Mouse (Mus musculus): ENCODE results near the gene Slc44a1.

The Slc44a1 gene

GRCm38 (mm10) chr4:53537101-53537500 lies 96.9 kb downstream of the Slc44a1 start:
- DNase-seq (ENCODE audit: low read depth, low spot score): no peak

- DNase-seq (ENCODE audit: low read depth, low spot score): no peak
Measured at GRCm38 (mm10) chr4:53537539-53537938, 97.3 kb downstream of the Slc44a1 start.

GRCm38 (mm10) chr4:53538600-53538999 lies 98.4 kb downstream of the Slc44a1 start:
- no peak for DNase-seq (ENCODE audit: low read depth, low spot score)

- DNase-seq (ENCODE audit: low read depth, low spot score): no peak
Measured at GRCm38 (mm10) chr4:53539929-53540328, 99.7 kb downstream of the Slc44a1 start.

GRCm38 (mm10) chr4:53543421-53543820 lies 103.2 kb downstream of the Slc44a1 start:
- no peak for DNase-seq (ENCODE audit: low read depth, low spot score)

- DNase-seq (ENCODE audit: low read depth, low spot score): no peak
Measured at GRCm38 (mm10) chr4:53544889-53545288, 104.7 kb downstream of the Slc44a1 start.

- DNase-seq (ENCODE audit: low read depth, low spot score): no peak
Measured at GRCm38 (mm10) chr4:53547381-53547780, 107.2 kb downstream of the Slc44a1 start.

- DNase-seq (ENCODE audit: low read depth, low spot score): no peak
Measured at GRCm38 (mm10) chr4:53549375-53549774, 109.2 kb downstream of the Slc44a1 start.

GRCm38 (mm10) chr4:53564618-53565017 lies 124.4 kb downstream of the Slc44a1 start:
- no peak for DNase-seq (ENCODE audit: low read depth, low spot score)

- no peak for DNase-seq (ENCODE audit: low read depth, low spot score)
Measured at GRCm38 (mm10) chr4:53567065-53567464, 126.9 kb downstream of the Slc44a1 start.

GRCm38 (mm10) chr4:53575558-53575957 lies 135.3 kb downstream of the Slc44a1 start:
- DNase-seq (ENCODE audit: low read depth, low spot score): no peak

GRCm38 (mm10) chr4:53587676-53588075 lies 147.5 kb downstream of the Slc44a1 start:
- DNase-seq (ENCODE audit: low read depth, low spot score): no peak

GRCm38 (mm10) chr4:53588936-53589335 lies 148.7 kb downstream of the Slc44a1 start:
- no peak for DNase-seq (ENCODE audit: low read depth, low spot score)

GRCm38 (mm10) chr4:53589466-53589865 lies 149.3 kb downstream of the Slc44a1 start:
- DNase-seq (ENCODE audit: low read depth, low spot score): no peak

GRCm38 (mm10) chr4:53590163-53590562 lies 149.9 kb downstream of the Slc44a1 start:
- no peak for DNase-seq (ENCODE audit: low read depth, low spot score)

- no peak for DNase-seq (ENCODE audit: low read depth, low spot score)
Measured at GRCm38 (mm10) chr4:53590691-53591447, 150.7 kb downstream of the Slc44a1 start.

GRCm38 (mm10) chr4:53591536-53591935 lies 151.3 kb downstream of the Slc44a1 start:
- no peak for DNase-seq (ENCODE audit: low read depth, low spot score)

- DNase-seq (ENCODE audit: low read depth, low spot score): no peak
Measured at GRCm38 (mm10) chr4:53591941-53592340, 151.7 kb downstream of the Slc44a1 start.

- no peak for DNase-seq (ENCODE audit: low read depth, low spot score)
Measured at GRCm38 (mm10) chr4:53592386-53592785, 152.2 kb downstream of the Slc44a1 start.

- DNase-seq (ENCODE audit: low read depth, low spot score): peak; percentile 74
Measured at GRCm38 (mm10) chr4:53594204-53594603, 154.0 kb downstream of the Slc44a1 start.

- no peak for DNase-seq (ENCODE audit: low read depth, low spot score)
Measured at GRCm38 (mm10) chr4:53595246-53596062, 155.2 kb downstream of the Slc44a1 start.

- no peak for DNase-seq (ENCODE audit: low read depth, low spot score)
Measured at GRCm38 (mm10) chr4:53596063-53596895, 156.1 kb downstream of the Slc44a1 start.

Data from mesoderm, embryonic 11.5 days (tissue).